18 mouse cellular contexts compared by ENCODE assay signal in the genomic region with DNA sequence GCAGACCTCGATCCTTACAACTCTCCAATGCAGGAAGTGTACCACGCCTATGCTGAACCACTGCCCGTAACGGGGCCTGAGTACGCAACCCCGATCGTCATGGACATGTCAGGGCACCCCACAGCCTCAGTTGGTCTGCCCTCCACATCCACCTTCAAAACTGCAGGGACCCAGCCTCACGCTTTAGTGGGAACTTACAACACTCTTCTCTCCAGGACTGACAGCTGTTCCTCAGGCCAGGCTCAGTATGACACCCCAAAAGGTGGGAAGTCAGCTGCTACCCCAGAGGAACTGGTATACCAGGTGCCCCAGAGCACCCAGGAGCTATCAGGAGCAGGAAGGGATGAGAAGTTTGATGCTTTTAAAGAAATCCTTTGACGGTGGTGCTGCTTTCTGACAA.
"Had no signal": no experiment of that assay in that cellular context is flagged by ENCODE, and none has a peak within 500 bp of the region (broad histone marks: within the 10 kb centered on the region; RNA-seq: fewer than 3 reads in every experiment).

No protein-coding gene starts in this region.

- H3K4me2 ChIP-seq: lung, embryonic 14.5 days; midbrain, embryonic 12.5 days; neural tube, embryonic 13.5 days; neural tube, embryonic 15.5 days had no signal

- H3K9me3 ChIP-seq: midbrain, embryonic 10.5 days; midbrain, embryonic 12.5 days; neural tube, embryonic 13.5 days; neural tube, embryonic 15.5 days had no signal

- H3K27ac ChIP-seq: midbrain, embryonic 10.5 days; midbrain, embryonic 12.5 days; neural tube, embryonic 13.5 days; neural tube, embryonic 15.5 days had no signal

- DNase-seq: lung, embryonic 14.5 days; lung, postnatal 10 days; lung, postnatal 4 days; midbrain, embryonic 14.5 days; retina, postnatal 1 day; right cerebral cortex, adult 18-20 months; right cerebral cortex, postnatal 25 days; right cerebral cortex, postnatal 4 days; spleen, adult 18-20 months; thymus, adult 18-20 months; thymus, postnatal 14 days; thymus, postnatal 36 days had no signal

- H3K27me3 ChIP-seq: midbrain, embryonic 12.5 days; neural tube, embryonic 13.5 days; neural tube, embryonic 15.5 days had no signal

- H3K4me1 ChIP-seq: midbrain, embryonic 10.5 days; midbrain, embryonic 12.5 days; neural tube, embryonic 13.5 days; neural tube, embryonic 15.5 days had no signal

- H3K4me3 ChIP-seq: midbrain, embryonic 10.5 days; midbrain, embryonic 12.5 days; myocyte; neural tube, embryonic 13.5 days; neural tube, embryonic 15.5 days had no signal

- H3K9ac ChIP-seq: lung, embryonic 14.5 days; midbrain, embryonic 12.5 days; neural tube, embryonic 13.5 days; neural tube, embryonic 15.5 days had no signal

- ATAC-seq: midbrain, embryonic 16.5 days had no signal
